Mouse (Mus musculus): ENCODE measurements around the gene Scamp2.

GRCm38 (mm10) chr9:57564609-57565008 is 3.9 kb downstream of the Scamp2 start:
- TF ChIP-seq CTCF (IDR thresholded peaks at IDR 0.05; ENCODE audit: borderline replicate concordance, extremely low read depth, insufficient read depth, insufficient read length): no peak
- TF ChIP-seq POLR2A (IDR thresholded peaks at IDR 0.05; ENCODE audit: borderline replicate concordance, extremely low read depth, insufficient read depth, insufficient read length, poor library complexity, severe bottlenecking): no peak
